Mouse (Mus musculus): ENCODE data around the gene Zc3h15.
A peak's percentile ranks its signal among the peaks of the same experiment; 100 is the strongest.
"Not testable (repeated sequence)": the region's sequence is repeated elsewhere in the genome, so short reads cannot be mapped to it uniquely, and the experiment has no call there.

The Zc3h15 gene

DNA sequence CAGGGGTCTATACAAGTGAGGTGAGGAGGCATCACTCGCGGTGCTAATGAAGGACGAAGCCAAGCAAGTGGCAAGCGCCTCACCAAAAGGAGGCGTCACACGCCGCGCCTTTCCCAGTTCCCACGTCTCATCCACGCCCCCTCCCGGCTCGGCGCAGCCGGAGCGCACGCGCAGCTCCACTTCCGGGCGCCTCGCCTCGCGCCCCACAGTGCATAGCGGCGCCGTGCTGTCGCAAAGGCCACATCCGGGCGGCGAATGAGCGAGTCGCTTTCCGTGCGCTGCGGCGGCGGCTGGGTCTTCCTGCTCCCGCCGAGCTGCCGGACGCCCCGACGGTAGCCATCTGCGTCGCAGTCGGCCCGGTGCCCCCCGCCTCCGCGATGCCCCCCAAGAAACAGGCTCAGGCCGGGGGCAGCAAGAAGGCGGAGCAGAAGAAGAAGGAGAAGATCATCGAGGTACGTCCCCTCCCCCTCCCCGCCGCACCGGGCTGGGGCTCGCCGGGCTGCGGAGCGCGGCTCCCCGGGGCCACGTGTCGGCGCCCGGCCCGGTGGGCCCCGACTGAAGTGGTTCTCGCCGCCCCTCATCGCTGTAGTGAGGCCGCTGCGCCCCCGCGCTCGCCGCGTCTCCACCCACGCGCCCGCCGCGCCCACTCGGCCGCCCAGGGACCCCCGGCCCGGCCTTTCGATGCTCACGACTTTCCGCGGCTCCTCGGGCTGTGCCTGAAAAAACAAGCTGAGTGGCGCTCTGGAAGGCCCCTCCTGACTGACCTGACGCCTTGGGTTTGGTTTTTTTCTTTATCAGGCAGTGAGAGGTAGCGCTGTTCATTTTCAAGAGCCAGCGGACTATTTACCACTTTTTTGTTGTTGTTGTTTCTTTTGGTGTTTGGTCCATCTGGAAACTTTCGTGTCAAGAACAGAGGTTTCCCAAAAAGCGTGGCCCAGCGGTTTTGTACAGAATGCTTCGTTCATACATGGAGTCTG, at the start of gene Zc3h15:
Gene Zc3h15, plus strand, starts transcription at position 160 of the 977 bp plus-strand sequence.
- peak; percentile 99 for DNase-seq

GRCm38 (mm10) chr2:83620558-83621367, 23.5 kb upstream of the Zc3h15 start:
- peak; percentile 17 for DNase-seq

GRCm38 (mm10) chr2:83621511-83621910, 22.7 kb upstream of the Zc3h15 start:
- peak; percentile 86 for DNase-seq

DNA sequence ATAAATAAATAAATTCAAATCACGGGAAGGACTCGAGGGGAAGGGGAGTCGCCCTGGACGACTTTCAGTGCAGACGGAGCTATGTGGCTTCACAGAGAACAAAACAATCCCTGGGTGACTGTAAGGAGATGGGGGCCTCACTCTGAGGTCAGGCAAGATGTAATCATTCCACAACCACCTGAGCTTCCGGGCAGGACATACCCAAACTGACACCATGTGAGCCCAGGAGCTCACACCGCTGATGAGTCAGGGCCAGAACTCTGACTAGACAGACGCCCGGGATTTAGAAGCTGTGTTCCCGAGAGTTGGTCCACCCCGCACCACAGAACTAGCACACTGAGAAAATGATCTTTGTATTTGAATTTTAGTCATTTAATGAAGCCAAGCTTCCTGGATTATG, 21.4 kb upstream of the Zc3h15 start:
- peak; percentile 66 for DNase-seq

DNA sequence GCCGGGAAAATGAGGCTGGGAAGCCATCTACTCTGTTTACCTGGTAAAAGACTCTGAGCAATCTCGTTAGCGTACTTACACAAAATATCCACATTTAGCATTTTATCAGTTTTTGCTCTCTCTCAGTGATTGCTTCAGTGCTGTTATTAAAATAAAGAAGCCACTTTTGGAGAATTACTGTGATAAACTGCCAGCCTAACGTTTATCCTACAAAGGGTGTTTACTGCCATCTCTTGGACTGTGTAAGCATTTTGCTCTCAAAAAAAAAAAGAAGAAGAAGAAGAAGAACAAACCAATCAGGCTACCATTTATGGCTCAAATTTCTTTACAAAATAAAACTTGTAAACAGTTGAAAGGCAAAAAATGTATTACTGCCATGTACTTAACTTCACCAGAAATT, 20.2 kb upstream of the Zc3h15 start:
- DNase-seq, result no peak

- DNase-seq, result peak; percentile 89
Measured at GRCm38 (mm10) chr2:83625226-83626108, 18.8 kb upstream of the Zc3h15 start.

GRCm38 (mm10) chr2:83626881-83627280, 17.4 kb upstream of the Zc3h15 start:
- peak; percentile 74 for DNase-seq

DNA sequence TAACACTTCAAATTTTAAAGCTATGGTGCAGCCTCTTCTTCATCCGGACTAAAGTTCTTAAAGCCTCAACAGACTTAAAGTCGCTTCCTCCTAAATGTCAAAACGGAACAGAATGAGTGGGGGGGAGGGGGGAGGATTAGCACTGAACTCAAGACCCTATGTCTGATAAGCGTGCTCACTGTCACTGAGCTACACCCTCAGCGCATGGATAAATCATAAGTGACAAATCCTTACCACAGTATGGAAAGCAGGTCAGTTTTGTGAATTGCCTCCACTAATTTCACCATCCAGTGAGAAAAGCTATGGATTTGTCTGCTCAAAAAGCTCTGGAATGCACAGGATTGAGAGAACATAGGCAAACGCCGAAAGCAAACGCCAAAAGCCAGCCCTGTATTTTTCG, 16.7 kb upstream of the Zc3h15 start:
- peak; percentile 79 for DNase-seq

DNA sequence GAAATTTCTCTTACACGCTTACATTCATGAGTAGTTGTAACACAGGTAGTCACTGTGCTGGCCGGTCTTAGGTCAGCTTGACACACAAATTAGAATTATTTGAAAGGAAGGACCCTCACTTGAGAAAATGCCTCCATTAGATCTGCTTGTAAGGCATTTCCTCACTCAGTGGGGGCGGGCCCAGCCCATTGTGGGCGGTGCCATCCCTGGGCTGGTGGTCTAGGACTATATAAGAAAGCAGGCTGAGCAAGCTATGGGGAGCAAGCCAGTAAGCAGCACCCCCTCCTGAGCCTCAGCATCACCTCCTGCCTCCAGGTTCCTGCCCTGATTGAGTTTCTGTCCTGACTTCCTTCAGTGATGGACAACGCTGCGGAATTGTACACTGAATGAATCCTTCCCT, 16.3 kb upstream of the Zc3h15 start:
- DNase-seq, result peak; percentile 61

DNA sequence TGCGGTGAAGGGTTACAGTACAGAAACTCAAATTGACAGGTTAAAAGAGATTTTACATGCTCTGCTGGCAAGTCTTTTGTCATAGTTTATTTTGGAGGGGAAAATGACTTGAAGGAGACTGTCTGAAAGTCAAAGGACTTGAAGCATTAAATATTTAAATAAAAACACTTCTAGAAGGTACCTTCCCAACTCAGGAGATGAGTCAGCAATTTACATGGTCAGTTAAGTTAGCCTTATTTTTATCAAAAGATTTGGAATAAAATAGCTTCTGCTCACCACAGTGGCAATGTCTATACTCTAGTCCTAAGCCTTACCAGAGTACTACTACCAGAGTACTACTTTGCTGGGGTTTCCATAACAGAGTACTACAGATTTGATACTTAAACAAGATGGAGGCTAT, 2.2 kb upstream of the Zc3h15 start:
- DNase-seq, result no peak

- no peak for DNase-seq
Measured at GRCm38 (mm10) chr2:83648916-83649315, 4.7 kb downstream of the Zc3h15 start.

DNA sequence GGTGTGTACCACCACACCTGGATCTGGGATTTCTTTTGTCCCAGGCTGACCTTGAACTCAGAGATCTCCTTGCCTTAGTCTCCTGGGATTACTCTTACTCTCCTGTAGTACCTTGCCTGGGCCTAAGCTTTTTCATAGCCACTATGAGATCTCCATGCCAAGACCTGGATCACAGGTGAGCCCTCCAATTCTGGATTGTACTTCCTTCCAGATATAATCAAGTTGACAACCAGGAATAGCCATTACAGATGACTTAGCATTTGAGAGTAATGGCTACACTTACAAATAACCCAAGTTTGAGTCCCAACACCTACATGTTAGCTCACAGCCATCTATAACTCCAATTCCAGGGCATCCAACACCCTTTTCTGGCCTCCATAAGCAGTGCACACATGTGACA, 8.4 kb downstream of the Zc3h15 start:
- peak; percentile 70 for DNase-seq

GRCm38 (mm10) chr2:83659279-83659678, 15.0 kb downstream of the Zc3h15 start:
- no peak for DNase-seq

- no peak for DNase-seq
Measured at GRCm38 (mm10) chr2:83660114-83660513, 15.9 kb downstream of the Zc3h15 start.

DNA sequence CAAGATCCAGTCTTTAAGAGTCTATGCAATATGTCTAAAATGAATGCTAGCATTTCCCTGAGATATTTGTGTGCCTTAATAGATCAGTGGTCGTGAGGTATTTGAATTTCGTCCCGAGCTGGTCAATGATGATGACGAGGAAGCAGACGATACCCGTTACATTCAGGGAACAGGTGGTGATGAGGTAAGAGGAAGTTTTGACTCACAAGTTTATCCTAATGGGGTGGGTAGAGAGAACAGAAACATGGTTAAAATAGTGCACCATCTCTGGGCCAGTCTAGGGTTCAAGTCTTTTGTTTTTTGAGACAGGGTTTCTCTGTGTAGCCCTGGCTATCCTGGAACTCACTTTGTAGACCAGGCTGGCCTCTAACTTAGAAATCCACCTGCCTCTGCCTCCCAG, 17.1 kb downstream of the Zc3h15 start:
- no peak for DNase-seq

DNA sequence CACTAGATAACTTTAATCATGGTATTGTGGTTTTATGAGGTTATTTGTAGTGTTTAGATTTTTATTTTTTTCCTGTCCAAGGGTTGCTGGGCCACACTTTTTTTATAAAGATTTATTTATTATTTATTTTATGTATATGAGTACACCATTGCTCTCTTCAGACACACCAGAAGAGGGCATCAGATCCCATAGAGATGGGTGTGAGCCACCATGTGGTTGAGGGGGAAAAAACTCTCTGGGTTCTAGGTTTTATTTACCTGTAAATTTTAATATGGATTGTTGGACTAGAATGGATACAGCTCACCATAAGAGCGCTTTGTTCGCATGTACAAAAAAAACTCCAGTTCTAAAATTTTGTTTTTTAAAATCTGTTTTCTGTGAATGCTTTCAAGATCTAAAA, 20.8 kb downstream of the Zc3h15 start:
- DNase-seq, result not testable (repeated sequence)

DNA sequence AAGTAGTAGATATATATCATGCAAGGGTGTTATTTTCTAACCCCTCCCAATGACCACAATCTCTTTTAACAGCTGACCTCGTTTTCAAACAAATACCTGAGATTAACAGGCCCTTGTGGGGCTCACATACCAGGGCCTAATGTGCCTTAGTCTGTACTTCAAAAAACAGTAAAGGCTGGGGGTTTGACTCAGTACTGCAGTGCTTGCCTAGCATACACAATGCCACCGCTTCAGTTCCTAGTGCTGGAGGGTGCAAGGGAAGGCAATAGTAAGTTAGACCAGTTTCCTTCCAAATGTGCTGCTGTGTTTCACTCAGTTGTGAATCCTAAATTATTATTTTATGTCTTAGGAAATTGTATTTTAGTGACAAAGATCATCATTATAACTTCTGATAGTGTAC, 23.2 kb downstream of the Zc3h15 start:
- DNase-seq, result no peak

- no peak for DNase-seq
Measured at GRCm38 (mm10) chr2:83668052-83668451, 23.8 kb downstream of the Zc3h15 start.

- no peak for DNase-seq
Measured at GRCm38 (mm10) chr2:83669988-83670387, 25.8 kb downstream of the Zc3h15 start.

GRCm38 (mm10) chr2:83671843-83672242, 27.6 kb downstream of the Zc3h15 start:
- DNase-seq, result peak; percentile 34

DNA sequence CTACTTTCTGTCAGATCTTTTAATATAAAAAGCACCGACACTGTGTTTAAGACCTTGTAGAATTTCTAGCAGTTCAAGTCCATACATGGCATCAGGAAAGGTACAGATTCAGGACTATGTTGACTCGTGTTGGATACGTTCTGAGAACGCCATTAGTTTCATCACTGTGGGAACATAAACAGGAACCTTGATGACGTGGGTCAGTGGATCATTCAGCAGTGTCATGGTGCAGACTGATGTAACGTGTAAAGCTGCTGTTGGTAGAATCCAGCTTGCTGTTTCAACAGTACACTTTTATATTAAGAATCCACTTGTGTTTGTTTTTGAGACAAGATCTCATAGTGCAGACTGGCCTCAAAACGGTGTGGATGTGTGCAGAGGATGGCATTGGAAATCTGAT, 28.8 kb downstream of the Zc3h15 start:
- DNase-seq, result no peak

DNA sequence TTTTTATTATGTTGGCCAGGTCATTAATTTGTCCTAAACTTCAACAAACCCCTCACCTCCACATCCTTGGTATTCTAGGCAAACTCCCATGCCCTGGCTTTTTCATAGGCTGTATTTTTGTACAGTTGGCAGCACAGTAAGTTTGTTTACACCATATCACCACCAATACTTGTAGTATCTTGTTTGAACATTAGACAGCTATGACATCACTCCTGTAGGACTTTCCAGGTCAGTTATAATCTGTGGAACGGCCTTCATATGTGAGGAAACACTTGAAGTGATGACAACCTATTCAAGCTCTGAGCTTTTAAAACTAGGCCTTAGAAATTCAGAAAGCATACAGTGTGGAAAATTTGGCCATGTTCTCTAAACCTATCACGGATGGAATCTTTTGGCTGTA, 29.6 kb downstream of the Zc3h15 start:
- no peak for DNase-seq

- DNase-seq, result no peak
Measured at GRCm38 (mm10) chr2:83674421-83674820, 30.2 kb downstream of the Zc3h15 start.

All from heart, adult 11 months (tissue).